Mouse (Mus musculus): ENCODE measurements at regions not wholly inside any gene's neighbourhood (a gene's known extent, or its start where the extent isn't known, plus 50 kb on each side); places are given as distances from the start of the nearest gene placed in this dataset.

DNA sequence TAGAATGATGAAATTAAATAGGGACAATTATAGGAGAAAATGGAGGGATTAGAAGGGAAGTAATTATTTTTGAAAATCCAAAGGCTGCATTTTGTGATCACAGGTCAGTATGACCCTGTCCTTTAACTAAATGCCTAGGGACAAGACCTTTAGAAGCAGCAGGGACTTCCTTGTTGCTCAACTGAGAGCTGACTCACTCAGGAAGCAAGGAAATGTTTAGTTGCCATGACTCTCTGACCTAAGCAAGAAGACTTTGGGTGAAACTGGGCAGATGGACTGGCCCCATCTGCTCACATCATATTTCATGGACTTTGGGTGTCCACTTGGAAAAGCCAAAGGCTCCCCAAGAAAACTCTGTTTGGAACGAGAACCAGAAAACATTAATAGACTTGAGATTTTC, 76.9 kb upstream of the Prl start:
- Histone ChIP-seq H3K4me2 (replicated peaks) (no peak overlapping the region), H3K27me3 (no peaks in the 10 kb centered on the region), H3K9ac (replicated peaks) (no peak overlapping the region), H3K36me3 (no peaks in the 10 kb centered on the region), H3K27ac (replicated peaks) (no peak overlapping the region), H3K9me3 (no peaks in the 10 kb centered on the region), H3K4me3 (no peak overlapping the region), H3K4me1 (no peaks in the 10 kb centered on the region)
- 97% methylated on average over 1 of the region's 1 CpGs for WGBS
- no peak for ATAC-seq (ENCODE audit: low FRiP score, low read depth)

All from midbrain, embryonic 12.5 days (tissue).